Mouse (Mus musculus): ENCODE measurements around the gene Dync1li1. TPM values are rescaled to one million over a fixed set of nuclear protein-coding genes. Genes with fewer than 3 reads are reported as not detected.
A peak's percentile ranks its signal among the peaks of the same experiment; 100 is the strongest.
"Not testable (repeated sequence)": the region's sequence is repeated elsewhere in the genome, so short reads cannot be mapped to it uniquely, and the experiment has no call there.

The Dync1li1 gene
- polyA plus RNA-seq, 1 experiment from 2014 or later: 84.0 TPM

DNA sequence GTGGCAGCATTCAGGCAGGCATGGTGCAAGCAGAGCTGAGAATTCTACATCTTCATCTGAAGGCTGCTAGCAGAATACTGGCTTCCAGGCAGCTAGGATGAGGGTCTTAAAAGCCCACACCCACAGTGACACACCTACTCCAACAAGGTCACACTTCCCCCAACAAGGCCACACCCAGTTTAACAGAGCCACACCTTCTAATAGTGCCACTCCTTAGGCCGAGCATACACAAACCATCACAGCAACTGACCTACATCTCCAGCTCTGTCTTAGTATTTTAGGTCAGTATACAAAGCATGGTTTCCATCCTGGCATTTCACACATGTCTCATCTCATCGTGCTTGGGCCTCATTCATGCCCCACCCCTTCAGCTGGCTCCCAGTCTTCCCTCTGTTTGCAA lies 39.8 kb downstream of the Dync1li1 start:
- H3K27ac ChIP-seq (ENCODE audit: low read depth, low read length); H3K9me3 ChIP-seq (ENCODE audit: control insufficient read depth, low read length); H3K4me3 ChIP-seq (ENCODE audit: low read depth, low read length); DNase-seq (ENCODE audit: low spot score); H3K9ac ChIP-seq (ENCODE audit: low read length); H3K4me2 ChIP-seq (ENCODE audit: low read depth, low read length, severe bottlenecking); H3K36me3 ChIP-seq (ENCODE audit: control insufficient read depth, insufficient read depth, low read length); H3K4me1 ChIP-seq (replicated peaks; ENCODE audit: control insufficient read depth, insufficient read depth, low read length); ATAC-seq (replicated peaks; ENCODE audit: low FRiP score); H3K27me3 ChIP-seq (ENCODE audit: control insufficient read depth, insufficient read depth, low read length): not testable (repeated sequence)
- 74% methylated on average over 2 of the region's 2 CpGs for WGBS

DNA sequence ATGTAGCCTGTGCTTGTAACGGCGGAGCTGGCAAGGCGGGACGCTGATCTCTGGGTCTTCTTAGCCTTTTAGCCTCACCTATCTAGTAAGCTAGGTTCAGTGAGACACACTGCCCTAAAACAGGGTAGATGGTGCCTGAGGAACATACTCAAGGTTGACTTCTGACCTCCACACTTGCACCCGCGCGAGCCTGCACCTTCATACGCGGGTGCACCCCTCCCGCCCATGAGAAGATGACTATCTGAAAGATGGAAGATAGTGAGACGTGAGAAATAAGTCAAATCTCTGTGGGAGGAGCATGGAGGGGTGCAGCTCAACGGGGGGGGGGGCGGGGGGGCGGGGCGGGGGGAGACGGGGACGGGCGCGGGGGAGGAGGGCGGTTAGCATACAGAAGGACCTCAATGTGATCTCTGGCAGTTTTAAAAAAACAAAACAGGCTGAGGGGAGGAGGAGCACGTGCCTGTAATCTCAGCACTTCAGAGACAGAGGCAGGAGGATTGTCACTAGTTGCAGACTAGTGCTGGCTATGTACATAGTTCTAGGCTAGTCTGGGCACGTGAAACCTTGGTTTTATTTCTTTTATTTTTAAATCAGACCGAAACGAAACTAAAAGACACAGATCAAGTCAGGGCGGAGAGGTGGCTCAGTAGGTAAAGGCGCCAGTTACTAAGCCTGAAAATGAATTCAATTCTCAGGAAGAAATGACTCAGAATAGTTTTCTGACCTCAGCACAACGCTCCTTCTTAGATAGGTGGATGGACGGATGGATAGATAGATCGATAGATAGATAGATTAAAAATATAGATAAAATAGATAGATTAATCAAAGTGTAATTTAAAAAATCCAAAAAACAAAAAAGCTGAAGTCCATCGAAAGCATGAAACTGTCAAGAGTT lies 41.6 kb downstream of the Dync1li1 start:
- H3K27ac ChIP-seq (ENCODE audit: low read depth, low read length): no peak overlapping the region
- 0 out of 2 replicates have a peak, but pooled peaks have one; percentile 13 for ATAC-seq (replicated peaks; ENCODE audit: low FRiP score)

DNA sequence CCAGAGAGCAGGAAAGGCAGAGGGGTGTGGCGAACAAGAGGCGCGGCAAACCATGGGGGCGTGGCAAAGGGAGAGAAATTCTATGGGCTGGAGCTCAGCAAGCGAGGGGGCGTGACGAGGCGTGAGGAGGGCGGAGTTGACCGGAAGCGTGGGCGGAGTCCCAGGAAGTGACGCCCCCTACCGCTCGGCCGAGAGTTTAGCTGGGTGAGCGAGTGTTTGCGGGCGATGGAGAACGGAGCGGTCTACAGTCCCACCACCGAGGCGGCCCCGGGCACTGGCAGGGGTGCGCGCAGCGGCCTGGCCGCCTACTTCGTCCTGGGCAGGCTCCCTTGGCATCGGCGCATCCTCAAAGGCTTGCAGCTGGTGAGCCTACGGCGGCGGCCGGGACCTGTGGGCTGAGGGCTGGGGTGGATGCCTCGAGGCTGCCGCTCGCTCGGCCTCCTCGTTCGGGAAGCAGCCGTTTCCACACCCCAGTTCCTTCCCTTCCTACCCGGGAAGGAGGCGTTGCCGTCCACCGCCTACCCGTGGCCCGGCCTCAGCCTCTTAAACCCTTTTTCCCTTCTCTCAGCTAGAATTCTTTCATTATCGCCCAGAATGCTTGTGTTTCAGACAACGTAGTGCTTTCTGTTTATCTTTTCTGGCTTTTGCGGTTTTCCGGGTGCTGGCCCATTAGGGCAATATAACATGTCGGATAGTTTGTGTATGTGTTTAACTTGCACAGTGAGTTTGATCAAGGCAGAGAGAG lies 42.6 kb downstream of the Dync1li1 start, which contains the start of gene Cmtm6:
Gene Cmtm6 (plus strand): TSS at position 106 of the 745 bp plus-strand sequence.
- Histone ChIP-seq H3K27ac (ENCODE audit: low read depth, low read length) (peak within 1 kb of the TSS; percentile 79; the same call in 1 of the 2 replicates), H3K9me3 (ENCODE audit: control insufficient read depth, low read length) (no peaks in the 10 kb centered on the region), H3K4me1 (replicated peaks; ENCODE audit: control insufficient read depth, insufficient read depth, low read length) (no peaks in the 10 kb centered on the region), H3K4me2 (ENCODE audit: low read depth, low read length, severe bottlenecking) (peak within 1 kb of the TSS; percentile 58), H3K36me3 (ENCODE audit: control insufficient read depth, insufficient read depth, low read length) (no peaks in the 10 kb centered on the region), H3K9ac (ENCODE audit: low read length) (peak within 1 kb of the TSS; percentile 83), H3K4me3 (ENCODE audit: low read depth, low read length) (peak within 1 kb of the TSS; percentile 77), H3K27me3 (ENCODE audit: control insufficient read depth, insufficient read depth, low read length) (no peaks in the 10 kb centered on the region)
- peak; percentile 98 for DNase-seq (ENCODE audit: low spot score)
- ATAC-seq (replicated peaks; ENCODE audit: low FRiP score): peak; percentile 93
- WGBS: under 1% methylated on average over 52 of the region's 53 CpGs

More for the DNA sequence above, 41.6 kb downstream of the Dync1li1 start:
- Histone ChIP-seq H3K4me1 (replicated peaks; ENCODE audit: control insufficient read depth, insufficient read depth, low read length) (no peaks in the 10 kb centered on the region), H3K36me3 (ENCODE audit: control insufficient read depth, insufficient read depth, low read length) (no peaks in the 10 kb centered on the region), H3K9me3 (ENCODE audit: control insufficient read depth, low read length) (no peaks in the 10 kb centered on the region), H3K4me2 (ENCODE audit: low read depth, low read length, severe bottlenecking) (no peak overlapping the region; the same call in 1 of the 2 replicates), H3K4me3 (ENCODE audit: low read depth, low read length) (peak overlapping the region; percentile 77; the same call in 1 of the 2 replicates), H3K9ac (ENCODE audit: low read length) (no peak overlapping the region), H3K27me3 (ENCODE audit: control insufficient read depth, insufficient read depth, low read length) (no peaks in the 10 kb centered on the region)
- DNase-seq (ENCODE audit: low spot score): no peak
- WGBS: 48% methylated on average over 26 of the region's 30 CpGs

DNA sequence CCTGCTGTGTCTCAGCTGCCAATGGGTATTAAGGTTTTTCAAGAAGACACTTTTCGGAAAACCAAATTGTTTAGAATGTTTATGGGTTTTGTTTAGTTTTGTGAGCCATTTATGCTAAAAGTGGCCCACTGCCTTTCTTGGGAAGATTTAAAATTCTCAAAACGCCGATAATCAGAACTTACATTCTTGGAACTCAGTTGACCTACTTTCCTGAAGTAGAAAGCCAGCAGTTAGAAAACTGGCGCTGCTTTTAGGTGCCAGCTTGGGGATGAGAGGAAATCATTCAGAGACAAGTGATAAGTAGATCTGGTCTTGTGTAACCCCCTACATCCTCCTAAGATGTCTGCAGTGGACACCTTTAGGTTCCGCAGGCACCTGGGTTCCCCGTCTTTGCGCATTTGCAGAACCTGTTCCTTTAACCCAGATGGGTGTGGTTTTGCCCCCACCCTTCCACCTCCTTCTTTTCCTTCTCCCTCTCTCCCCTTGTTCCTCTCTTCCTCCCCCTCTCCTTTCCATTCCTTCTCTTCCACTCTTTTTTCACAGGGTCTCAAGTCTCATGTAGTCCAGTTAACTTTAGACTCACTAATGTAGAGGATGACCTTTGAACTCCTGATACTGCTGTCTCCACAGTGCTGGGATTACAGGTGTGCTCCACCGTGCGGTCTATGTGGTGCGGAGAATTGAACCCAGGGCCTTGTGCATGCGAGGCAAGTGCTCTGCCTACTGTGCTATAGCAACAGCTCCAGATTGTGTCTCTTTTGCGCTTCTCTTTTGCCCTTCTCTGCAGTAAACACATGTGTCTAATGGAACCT lies 43.5 kb downstream of the Dync1li1 start:
- no peak for ATAC-seq (replicated peaks; ENCODE audit: low FRiP score)
- WGBS: 74% methylated on average over 12 of the region's 12 CpGs

DNA sequence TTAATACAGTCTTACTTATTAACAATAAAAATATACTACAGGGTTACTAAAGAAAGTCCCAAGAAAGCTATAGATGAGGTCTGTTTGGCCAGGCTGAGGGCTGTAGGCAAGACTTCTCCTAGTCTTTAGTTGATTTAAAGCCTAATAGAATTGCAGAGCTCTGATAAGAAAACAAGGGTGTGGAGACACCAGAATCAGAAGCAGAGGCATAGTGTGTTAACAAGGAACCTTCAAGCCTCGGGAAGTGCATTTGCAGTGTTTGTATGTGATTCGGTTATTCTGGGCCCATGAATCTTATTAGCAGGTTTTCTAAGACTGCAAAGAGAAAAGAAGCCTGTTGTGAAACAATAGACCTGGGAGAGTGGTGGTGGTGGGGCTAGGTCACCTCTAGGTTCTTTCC lies 44.6 kb downstream of the Dync1li1 start:
- ATAC-seq (replicated peaks; ENCODE audit: low FRiP score) (no peak), DNase-seq (ENCODE audit: low spot score) (no peak)
- Histone ChIP-seq H3K4me3 (ENCODE audit: low read depth, low read length) (no peak overlapping the region), H3K9ac (ENCODE audit: low read length) (no peak overlapping the region), H3K27ac (ENCODE audit: low read depth, low read length) (no peak overlapping the region), H3K36me3 (ENCODE audit: control insufficient read depth, insufficient read depth, low read length) (no peaks in the 10 kb centered on the region), H3K4me2 (ENCODE audit: low read depth, low read length, severe bottlenecking) (no peak overlapping the region), H3K27me3 (ENCODE audit: control insufficient read depth, insufficient read depth, low read length) (no peaks in the 10 kb centered on the region), H3K4me1 (replicated peaks; ENCODE audit: control insufficient read depth, insufficient read depth, low read length) (no peaks in the 10 kb centered on the region), H3K9me3 (ENCODE audit: control insufficient read depth, low read length) (no peaks in the 10 kb centered on the region)
- 88% methylated on average over 2 of the region's 2 CpGs for whole genome bisulfite sequencing

More for the DNA sequence above, 43.5 kb downstream of the Dync1li1 start:
- H3K27ac ChIP-seq (ENCODE audit: low read depth, low read length): no peak overlapping the region
- no peaks in the 10 kb centered on the region for H3K9me3 ChIP-seq (ENCODE audit: control insufficient read depth, low read length)
- no peaks in the 10 kb centered on the region for H3K36me3 ChIP-seq (ENCODE audit: control insufficient read depth, insufficient read depth, low read length)
- DNase-seq (ENCODE audit: low spot score): no peak
- H3K27me3 ChIP-seq (ENCODE audit: control insufficient read depth, insufficient read depth, low read length): no peaks in the 10 kb centered on the region
- peak overlapping the region; percentile 77 for H3K4me3 ChIP-seq (ENCODE audit: low read depth, low read length)
- H3K4me2 ChIP-seq (ENCODE audit: low read depth, low read length, severe bottlenecking): peak overlapping the region; percentile 58
- H3K9ac ChIP-seq (ENCODE audit: low read length): peak overlapping the region; percentile 83
- H3K4me1 ChIP-seq (replicated peaks; ENCODE audit: control insufficient read depth, insufficient read depth, low read length): no peaks in the 10 kb centered on the region

DNA sequence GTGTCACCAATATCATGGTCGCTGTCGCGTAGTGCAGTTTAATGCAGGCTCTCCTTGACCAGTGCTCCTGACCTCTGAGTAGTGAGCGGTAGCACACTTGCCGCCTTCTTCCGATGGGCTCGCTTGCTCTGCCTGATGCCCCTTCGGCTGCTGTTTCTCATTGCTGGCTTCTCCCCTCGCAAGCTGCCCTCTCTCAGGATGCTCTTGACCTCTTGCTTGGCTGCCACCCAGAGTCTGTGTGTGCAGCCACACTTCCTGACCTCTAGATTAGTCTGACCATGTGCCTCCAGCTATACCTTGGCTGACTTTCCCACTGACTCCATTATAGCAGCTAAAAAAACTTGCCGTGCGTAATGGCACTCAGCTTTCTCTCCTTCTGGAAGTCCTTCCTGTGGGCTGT lies 47.9 kb downstream of the Dync1li1 start:
- no peak for ATAC-seq (replicated peaks; ENCODE audit: low FRiP score)
- H3K4me1 ChIP-seq (replicated peaks; ENCODE audit: control insufficient read depth, insufficient read depth, low read length): no peaks in the 10 kb centered on the region
- no peak overlapping the region for H3K4me3 ChIP-seq (ENCODE audit: low read depth, low read length)
- no peaks in the 10 kb centered on the region for H3K27me3 ChIP-seq (ENCODE audit: control insufficient read depth, insufficient read depth, low read length)
- no peaks in the 10 kb centered on the region for H3K36me3 ChIP-seq (ENCODE audit: control insufficient read depth, insufficient read depth, low read length)
- H3K27ac ChIP-seq (ENCODE audit: low read depth, low read length): no peak overlapping the region
- no peak for DNase-seq (ENCODE audit: low spot score)
- WGBS: 78% methylated on average over 11 of the region's 11 CpGs
- H3K9me3 ChIP-seq (ENCODE audit: control insufficient read depth, low read length): no peaks in the 10 kb centered on the region
- H3K9ac ChIP-seq (ENCODE audit: low read length): no peak overlapping the region
- H3K4me2 ChIP-seq (ENCODE audit: low read depth, low read length, severe bottlenecking): no peak overlapping the region

DNA sequence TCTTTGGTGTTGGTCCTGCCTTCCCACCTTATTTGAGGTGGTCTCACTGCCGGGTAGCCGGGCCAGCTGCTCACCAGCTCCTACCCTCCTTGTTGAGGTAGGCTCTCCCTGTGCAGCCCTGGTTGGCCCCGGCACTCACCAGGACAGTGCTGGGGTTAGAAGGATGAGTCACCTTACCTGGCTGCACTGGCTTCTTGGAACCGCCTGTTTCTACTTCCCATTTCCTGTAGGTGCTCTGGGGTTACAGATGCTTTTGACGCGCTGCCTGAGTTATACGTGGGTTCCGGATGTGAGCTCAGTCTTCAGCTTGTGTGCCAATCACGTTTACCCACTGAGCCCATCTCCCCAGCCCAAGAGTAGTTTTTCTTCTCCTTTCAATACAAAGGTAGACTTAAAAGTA lies 51.7 kb downstream of the Dync1li1 start:
- 97% methylated on average over 9 of the region's 9 CpGs for WGBS
- H3K4me2 ChIP-seq (ENCODE audit: low read depth, low read length, severe bottlenecking): no peak overlapping the region
- no peak overlapping the region for H3K9ac ChIP-seq (ENCODE audit: low read length)
- no peaks in the 10 kb centered on the region for H3K27me3 ChIP-seq (ENCODE audit: control insufficient read depth, insufficient read depth, low read length)
- H3K4me1 ChIP-seq (replicated peaks; ENCODE audit: control insufficient read depth, insufficient read depth, low read length): no peaks in the 10 kb centered on the region
- no peak for ATAC-seq (replicated peaks; ENCODE audit: low FRiP score)
- DNase-seq (ENCODE audit: low spot score): no peak
- no peak overlapping the region for H3K27ac ChIP-seq (ENCODE audit: low read depth, low read length)
- H3K36me3 ChIP-seq (ENCODE audit: control insufficient read depth, insufficient read depth, low read length): no peaks in the 10 kb centered on the region
- no peaks in the 10 kb centered on the region for H3K9me3 ChIP-seq (ENCODE audit: control insufficient read depth, low read length)
- H3K4me3 ChIP-seq (ENCODE audit: low read depth, low read length): no peak overlapping the region

DNA sequence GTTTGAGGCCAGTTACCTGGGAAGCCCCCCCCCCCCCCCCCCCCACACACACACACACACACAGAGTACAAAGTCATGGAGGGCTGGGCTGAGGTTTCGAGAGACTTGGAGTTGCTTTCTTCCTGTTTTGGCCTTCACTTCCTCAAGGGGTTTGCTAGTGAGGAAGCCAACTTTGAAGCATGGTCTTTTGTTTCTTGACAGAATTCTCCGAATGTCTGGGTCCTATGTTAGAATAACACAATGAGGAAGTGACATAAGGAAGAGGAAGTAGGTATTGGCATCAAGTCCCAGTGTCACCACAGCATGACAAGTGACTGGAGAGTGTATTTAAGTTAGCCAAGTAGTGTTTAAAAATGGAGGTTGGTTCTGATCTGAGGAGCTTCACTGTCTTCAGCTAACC lies 54.1 kb downstream of the Dync1li1 start:
- no peak overlapping the region for H3K4me2 ChIP-seq (ENCODE audit: low read depth, low read length, severe bottlenecking)
- H3K27me3 ChIP-seq (ENCODE audit: control insufficient read depth, insufficient read depth, low read length): no peaks in the 10 kb centered on the region
- H3K36me3 ChIP-seq (ENCODE audit: control insufficient read depth, insufficient read depth, low read length): no peaks in the 10 kb centered on the region
- no peaks in the 10 kb centered on the region for H3K9me3 ChIP-seq (ENCODE audit: control insufficient read depth, low read length)
- no peak for DNase-seq (ENCODE audit: low spot score)
- 81% methylated on average over 2 of the region's 2 CpGs for WGBS
- H3K4me3 ChIP-seq (ENCODE audit: low read depth, low read length): no peak overlapping the region
- ATAC-seq (replicated peaks; ENCODE audit: low FRiP score): no peak
- H3K9ac ChIP-seq (ENCODE audit: low read length): no peak overlapping the region
- H3K27ac ChIP-seq (ENCODE audit: low read depth, low read length): no peak overlapping the region
- H3K4me1 ChIP-seq (replicated peaks; ENCODE audit: control insufficient read depth, insufficient read depth, low read length): no peaks in the 10 kb centered on the region
